Mouse (Mus musculus) neural tube, embryonic 15.5 days (tissue): ENCODE results near the gene B3gnt7. TPM values are rescaled to one million over a fixed set of nuclear protein-coding genes. Genes with fewer than 3 reads are reported as not detected.

Experiments
- ATAC-seq: fragments of 200-750 bp; cut with Nextera tagmentation; 2 replicates; pipeline ENCODE4 v1.8.0; 2017; ENCODE audit warnings: mild to moderate bottlenecking, moderate TSS enrichment, moderate library complexity; ENCODE audit not compliant: low FRiP score
- H3K27ac ChIP-seq: fragments of 300-500 bp; sonication (generic); replicated peaks from 2 replicates; pipeline ENCODE4 v1.5.1; 2015; ENCODE audit warnings: mild to moderate bottlenecking, inconsistent platforms
- H3K27me3 ChIP-seq: fragments of 300-500 bp; sonication (generic); replicated peaks from 2 replicates; pipeline ENCODE4 v1.6.1; 2015; ENCODE audit warnings: inconsistent platforms
- H3K36me3 ChIP-seq: fragments of 300-500 bp; sonication (generic); 2 replicates; pipeline ENCODE4 v1.6.1; 2015; ENCODE audit warnings: inconsistent platforms
- H3K4me1 ChIP-seq: fragments of 300-500 bp; sonication (generic); 2 replicates; pipeline ENCODE4 v1.6.1; 2015; ENCODE audit warnings: inconsistent platforms
- H3K4me2 ChIP-seq: fragments of 300-500 bp; sonication (generic); 2 replicates; pipeline ENCODE4 v1.6.1; 2015; ENCODE audit warnings: inconsistent platforms, mild to moderate bottlenecking, moderate library complexity
- H3K4me3 ChIP-seq: fragments of 300-500 bp; sonication (generic); replicated peaks from 2 replicates; pipeline ENCODE4 v1.5.1; 2015; ENCODE audit warnings: mild to moderate bottlenecking, inconsistent platforms
- H3K9ac ChIP-seq: fragments of 300-500 bp; sonication (generic); replicated peaks from 2 replicates; pipeline ENCODE4 v1.6.1; 2015; ENCODE audit warnings: mild to moderate bottlenecking, inconsistent platforms
- H3K9me3 ChIP-seq: fragments of 300-500 bp; sonication (generic); replicated peaks from 2 replicates; pipeline ENCODE4 v1.6.1; 2016; ENCODE audit warnings: inconsistent platforms
- WGBS: fragments of 180-500 bp; shearing (Covaris S2); methylation state at CpG from one replicate; pipeline ENCODE4 v1.1.7; 2015; ENCODE audit warnings: mixed read lengths; 5-methylcytosine and 5-hydroxymethylcytosine counted together
- polyA plus RNA-seq: library from polyadenylated mRNA; unstranded; fragments of >200 nt; fragmentation: Nextera tagmentation; extraction: Ambion mirVana; gene quantifications from 2 replicates; pipeline ENCODE4 v1.2.1, GENCODE M21; 2015

Gene B3gnt7
- polyA plus RNA-seq, 1 experiment from 2014 or later = 7.3 TPM

DNA sequence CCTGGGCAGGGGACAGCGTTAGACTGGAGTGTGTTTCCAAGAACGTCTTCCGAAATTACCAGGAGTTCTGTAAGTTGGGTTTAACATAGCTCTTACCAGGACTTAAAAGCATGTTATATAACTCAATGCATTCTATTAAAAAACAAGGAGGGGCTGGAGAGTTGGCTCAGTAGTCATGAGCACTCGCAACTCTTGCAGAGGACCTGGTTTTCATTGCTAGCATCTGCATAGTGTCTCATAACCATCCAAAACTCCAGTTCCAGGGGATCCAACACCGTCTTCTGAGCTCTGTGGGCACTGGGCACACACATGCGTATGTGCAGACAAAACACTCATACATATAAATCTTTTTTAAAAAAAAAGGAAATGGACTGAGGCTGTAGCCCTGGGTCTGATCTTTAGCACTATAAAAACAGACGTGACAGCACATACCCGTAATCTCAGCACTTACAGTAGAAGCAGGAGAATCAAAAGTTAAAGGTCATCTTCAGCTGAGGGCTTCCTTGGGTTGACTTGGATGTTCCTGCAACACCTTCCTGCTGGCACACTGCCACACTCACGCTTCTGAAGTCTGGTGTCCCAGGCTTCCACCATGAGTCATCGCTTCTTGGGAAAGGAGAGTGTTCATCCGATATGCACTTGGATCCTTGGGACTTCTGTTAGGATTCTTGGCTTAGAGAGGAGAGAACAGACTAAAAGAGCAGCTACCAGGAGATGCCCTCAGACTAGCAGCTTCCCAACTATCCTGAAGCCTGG is 20.7 kb upstream of the B3gnt7 start:
- Histone ChIP-seq H3K4me1 (no peaks in the 10 kb centered on the region), H3K9ac (no peak overlapping the region), H3K27me3 (no peaks in the 10 kb centered on the region), H3K36me3 (no peaks in the 10 kb centered on the region), H3K4me3 (no peak overlapping the region), H3K9me3 (no peaks in the 10 kb centered on the region), H3K4me2 (no peak overlapping the region), H3K27ac (no peak overlapping the region)
- no peak for ATAC-seq
- WGBS = 92% methylated on average over 11 of the region's 11 CpGs

DNA sequence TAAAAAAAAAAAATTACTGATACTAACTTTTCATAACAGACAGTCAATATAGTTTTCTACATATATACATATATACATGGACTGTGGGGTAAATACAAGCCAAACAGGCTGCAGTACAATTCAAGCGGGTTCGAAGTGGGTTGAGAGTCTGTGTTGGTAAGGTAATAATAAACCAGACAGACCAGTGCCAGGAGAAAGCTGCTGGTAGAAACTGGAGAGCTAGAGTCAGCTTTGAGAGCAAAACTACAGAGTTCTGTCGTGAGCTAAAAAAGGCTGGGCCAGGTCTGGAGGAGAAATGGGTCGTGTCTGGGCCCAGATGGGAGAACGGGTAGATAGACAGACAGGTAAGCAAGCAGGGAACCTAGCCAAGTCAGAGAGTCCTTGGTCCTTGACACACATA is 18.5 kb upstream of the B3gnt7 start:
- Histone ChIP-seq H3K4me2 (no peak overlapping the region), H3K4me3 (no peak overlapping the region), H3K27me3 (no peaks in the 10 kb centered on the region), H3K27ac (no peak overlapping the region), H3K9ac (no peak overlapping the region), H3K36me3 (no peaks in the 10 kb centered on the region), H3K9me3 (no peaks in the 10 kb centered on the region), H3K4me1 (no peaks in the 10 kb centered on the region)
- no peak for ATAC-seq
- 96% methylated on average over 5 of the region's 5 CpGs for WGBS

DNA sequence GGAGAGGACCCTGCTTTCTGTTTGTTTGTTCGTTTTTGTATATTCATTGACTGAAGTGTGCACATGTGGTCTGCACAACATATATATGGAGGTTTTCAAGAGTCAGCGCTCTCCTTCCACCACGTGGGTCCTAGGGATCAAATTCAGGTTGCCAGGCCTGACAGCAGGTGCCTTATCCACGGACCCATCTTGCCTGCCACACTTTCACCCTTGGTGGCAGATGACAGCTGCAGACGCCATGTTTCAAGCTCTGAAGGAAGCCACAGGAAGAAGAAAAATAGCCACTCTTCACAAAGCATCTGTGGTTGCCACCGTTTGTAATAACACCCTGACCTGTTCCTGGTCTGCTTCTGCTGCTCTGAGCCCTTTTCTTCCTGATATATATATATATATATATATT is 17.3 kb upstream of the B3gnt7 start:
- no peaks in the 10 kb centered on the region for H3K36me3 ChIP-seq
- no peak overlapping the region for H3K4me2 ChIP-seq
- H3K4me1 ChIP-seq = no peaks in the 10 kb centered on the region
- H3K9ac ChIP-seq = no peak overlapping the region
- H3K27ac ChIP-seq = no peak overlapping the region
- no peaks in the 10 kb centered on the region for H3K27me3 ChIP-seq
- no peak overlapping the region for H3K4me3 ChIP-seq
- no peak for ATAC-seq
- no peaks in the 10 kb centered on the region for H3K9me3 ChIP-seq
- WGBS = 89% methylated on average over 6 of the region's 6 CpGs

DNA sequence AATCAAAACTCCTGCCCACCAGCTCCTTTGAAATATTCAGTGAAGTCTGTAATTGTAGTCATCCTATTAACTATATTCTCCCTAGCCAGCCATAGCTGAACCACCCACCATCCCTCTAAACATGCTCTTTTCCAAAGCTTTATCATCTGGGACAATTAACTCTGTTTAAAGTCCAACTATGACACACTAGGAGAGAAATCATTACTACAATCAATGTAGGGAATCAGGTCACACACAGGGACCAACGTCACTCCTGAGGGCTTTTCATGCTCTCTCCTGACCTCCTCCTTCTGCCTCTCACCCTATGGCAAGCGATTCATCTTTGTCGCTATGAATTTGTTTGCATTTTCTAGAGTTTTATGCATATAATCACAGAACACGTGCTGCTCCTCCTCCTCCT is 15.2 kb upstream of the B3gnt7 start:
- H3K4me1 ChIP-seq = no peaks in the 10 kb centered on the region
- H3K9me3 ChIP-seq = no peaks in the 10 kb centered on the region
- 71% methylated on average over 4 of the region's 4 CpGs for WGBS
- H3K27me3 ChIP-seq = no peaks in the 10 kb centered on the region
- no peak overlapping the region for H3K27ac ChIP-seq
- H3K4me3 ChIP-seq = no peak overlapping the region
- no peaks in the 10 kb centered on the region for H3K36me3 ChIP-seq
- H3K9ac ChIP-seq = no peak overlapping the region
- no peak overlapping the region for H3K4me2 ChIP-seq
- ATAC-seq = no peak

DNA sequence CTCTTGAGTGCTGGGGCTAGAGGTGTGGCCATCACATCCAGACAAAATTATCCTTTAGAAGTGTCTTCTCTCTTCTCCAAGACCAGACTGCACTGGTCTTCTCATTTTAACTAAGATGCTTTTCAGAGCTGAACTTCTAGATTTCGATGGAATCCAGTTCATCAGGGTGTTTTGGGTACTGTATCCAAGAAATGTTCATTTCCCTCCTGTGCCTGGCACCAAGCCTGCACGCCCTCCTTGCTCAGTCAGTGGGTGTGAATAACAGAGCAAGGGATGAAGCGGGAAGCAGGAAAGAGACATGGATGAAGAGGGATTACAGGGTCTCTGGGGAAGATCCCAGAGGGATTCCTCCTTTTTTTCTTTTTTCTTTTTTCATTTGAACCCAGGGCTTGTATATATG is 12.2 kb upstream of the B3gnt7 start:
- Histone ChIP-seq H3K9me3 (no peaks in the 10 kb centered on the region), H3K4me1 (no peaks in the 10 kb centered on the region), H3K4me3 (no peak overlapping the region), H3K27ac (no peak overlapping the region), H3K27me3 (no peaks in the 10 kb centered on the region), H3K36me3 (no peaks in the 10 kb centered on the region), H3K4me2 (no peak overlapping the region), H3K9ac (no peak overlapping the region)
- no peak for ATAC-seq
- WGBS = 70% methylated on average over 3 of the region's 3 CpGs

DNA sequence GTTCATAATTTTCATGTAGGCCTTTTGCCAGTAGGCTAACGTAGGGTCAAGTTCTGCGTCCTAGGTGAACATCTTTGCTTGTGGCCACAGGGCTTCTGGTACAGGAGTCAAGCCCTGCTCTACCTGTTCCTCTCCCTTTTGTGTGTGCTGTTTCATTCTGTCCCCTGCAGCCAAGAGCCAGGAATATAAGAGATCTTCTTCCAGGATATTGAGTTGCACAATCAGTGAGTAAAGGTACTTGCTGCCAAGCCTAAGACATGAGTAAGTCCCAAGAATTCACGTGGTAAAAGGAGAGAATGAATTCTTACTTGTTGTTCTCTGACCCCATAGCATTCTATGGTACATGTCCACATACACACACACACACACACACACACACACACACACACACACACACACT is 9.5 kb upstream of the B3gnt7 start:
- Histone ChIP-seq H3K4me1 (no peaks in the 10 kb centered on the region), H3K27ac (no peak overlapping the region), H3K4me2 (no peak overlapping the region), H3K36me3 (no peaks in the 10 kb centered on the region), H3K4me3 (no peak overlapping the region), H3K27me3 (no peaks in the 10 kb centered on the region), H3K9ac (no peak overlapping the region), H3K9me3 (no peaks in the 10 kb centered on the region)
- 95% methylated on average over 3 of the region's 3 CpGs for WGBS
- ATAC-seq = no peak

DNA sequence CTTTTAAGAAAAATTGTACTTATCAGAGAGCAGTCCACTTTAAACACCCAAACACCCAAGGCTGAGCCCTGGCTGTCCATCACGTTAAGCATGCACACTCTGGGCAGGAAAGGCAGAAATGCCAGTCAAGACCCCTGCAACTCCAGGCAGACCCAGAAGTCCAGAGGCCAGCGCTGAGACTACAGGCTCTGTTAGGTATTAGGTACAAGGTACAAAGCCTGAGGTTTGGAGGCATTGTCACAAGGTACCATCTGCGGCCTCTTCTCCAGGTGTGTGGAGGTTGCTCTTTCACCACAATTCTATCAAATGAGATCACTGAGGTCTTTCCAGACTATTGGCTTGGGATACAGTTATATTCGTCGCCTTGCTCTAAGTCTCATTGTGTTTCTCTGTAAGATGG is 8.8 kb upstream of the B3gnt7 start:
- WGBS = 92% methylated on average over 5 of the region's 5 CpGs
- no peak overlapping the region for H3K27ac ChIP-seq
- no peak overlapping the region for H3K9ac ChIP-seq
- H3K4me1 ChIP-seq = no peaks in the 10 kb centered on the region
- H3K4me2 ChIP-seq = no peak overlapping the region
- H3K4me3 ChIP-seq = no peak overlapping the region
- H3K9me3 ChIP-seq = no peaks in the 10 kb centered on the region
- H3K36me3 ChIP-seq = no peaks in the 10 kb centered on the region
- no peaks in the 10 kb centered on the region for H3K27me3 ChIP-seq
- ATAC-seq = no peak

DNA sequence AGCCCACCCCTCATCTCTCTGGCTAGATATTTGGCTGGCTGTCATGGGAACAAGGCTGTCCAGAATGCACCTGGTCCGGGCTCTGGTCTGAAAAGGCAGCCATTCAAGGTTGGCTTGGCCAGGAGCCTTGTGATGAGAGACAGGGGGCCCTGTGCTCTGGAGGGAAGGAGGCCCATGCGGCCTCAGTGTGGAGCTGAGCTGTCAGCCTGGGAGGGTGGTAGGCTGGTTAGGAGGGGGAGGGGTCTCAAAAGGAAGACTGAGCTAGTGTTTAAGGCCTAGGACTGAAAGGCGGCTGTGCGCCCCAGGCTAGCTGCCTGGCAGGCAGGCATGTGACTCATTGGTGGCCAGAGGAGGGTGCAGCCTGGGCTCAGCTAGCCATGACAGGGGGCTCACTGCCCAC is 8.2 kb upstream of the B3gnt7 start:
- 6% methylated on average over 4 of the region's 4 CpGs for WGBS
- H3K27ac ChIP-seq = no peak overlapping the region
- no peak for ATAC-seq
- no peak overlapping the region for H3K4me2 ChIP-seq
- H3K9ac ChIP-seq = no peak overlapping the region
- no peak overlapping the region for H3K4me3 ChIP-seq
- H3K4me1 ChIP-seq = no peaks in the 10 kb centered on the region
- no peaks in the 10 kb centered on the region for H3K9me3 ChIP-seq
- no peaks in the 10 kb centered on the region for H3K27me3 ChIP-seq
- no peaks in the 10 kb centered on the region for H3K36me3 ChIP-seq

DNA sequence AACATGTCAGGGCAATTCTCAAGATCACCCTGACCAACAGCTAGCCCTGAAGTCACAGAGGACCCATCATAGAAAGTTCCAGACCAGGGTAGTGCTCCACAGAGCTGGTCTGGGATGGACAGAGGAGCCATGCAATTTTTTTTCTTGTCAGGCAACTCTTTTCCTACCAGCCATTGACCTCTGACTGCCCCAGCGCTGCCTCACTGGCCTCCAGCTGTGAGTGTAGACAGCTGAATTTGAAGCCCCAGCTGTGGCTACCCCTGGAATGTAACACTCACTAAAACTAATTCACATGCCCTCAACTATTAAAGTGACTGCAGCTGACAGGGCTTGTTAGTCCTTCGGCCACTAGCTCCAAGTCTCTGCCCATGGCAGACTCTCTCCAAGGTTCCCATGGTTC is 2.5 kb upstream of the B3gnt7 start:
- Histone ChIP-seq H3K4me1 (peaks cover 19% of the 10 kb centered on the region), H3K9ac (no peak overlapping the region), H3K36me3 (no peaks in the 10 kb centered on the region), H3K27me3 (peaks cover 42% of the 10 kb centered on the region), H3K27ac (no peak overlapping the region), H3K4me2 (no peak overlapping the region), H3K4me3 (no peak overlapping the region), H3K9me3 (no peaks in the 10 kb centered on the region)
- WGBS = 23% methylated on average over 2 of the region's 2 CpGs
- no peak for ATAC-seq

DNA sequence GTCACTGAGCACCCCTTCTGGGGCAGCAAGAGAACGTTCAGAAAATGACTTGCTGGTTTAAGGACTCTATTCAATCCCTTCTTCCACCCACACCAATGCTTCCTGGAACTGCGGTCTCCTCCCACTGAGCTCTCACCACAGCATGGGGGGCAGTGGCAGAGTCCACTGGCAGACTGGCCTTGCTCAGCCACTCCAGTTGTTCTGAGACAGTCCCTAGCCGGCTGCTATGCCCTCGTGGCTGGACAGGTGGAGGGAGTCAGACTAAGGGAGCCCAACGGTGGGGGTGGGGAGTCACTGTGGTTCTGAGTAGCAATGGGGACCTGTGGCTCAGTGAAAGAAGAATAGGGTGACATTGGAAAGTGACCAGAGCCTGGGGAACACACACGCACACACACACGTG is 1.9 kb upstream of the B3gnt7 start:
- peaks cover 19% of the 10 kb centered on the region for H3K4me1 ChIP-seq
- H3K36me3 ChIP-seq = no peaks in the 10 kb centered on the region
- H3K4me2 ChIP-seq = no peak overlapping the region
- H3K27me3 ChIP-seq = peaks cover 45% of the 10 kb centered on the region
- no peak for ATAC-seq
- H3K4me3 ChIP-seq = no peak overlapping the region
- H3K27ac ChIP-seq = no peak overlapping the region
- no peak overlapping the region for H3K9ac ChIP-seq
- 47% methylated on average over 7 of the region's 7 CpGs for WGBS
- H3K9me3 ChIP-seq = no peaks in the 10 kb centered on the region

DNA sequence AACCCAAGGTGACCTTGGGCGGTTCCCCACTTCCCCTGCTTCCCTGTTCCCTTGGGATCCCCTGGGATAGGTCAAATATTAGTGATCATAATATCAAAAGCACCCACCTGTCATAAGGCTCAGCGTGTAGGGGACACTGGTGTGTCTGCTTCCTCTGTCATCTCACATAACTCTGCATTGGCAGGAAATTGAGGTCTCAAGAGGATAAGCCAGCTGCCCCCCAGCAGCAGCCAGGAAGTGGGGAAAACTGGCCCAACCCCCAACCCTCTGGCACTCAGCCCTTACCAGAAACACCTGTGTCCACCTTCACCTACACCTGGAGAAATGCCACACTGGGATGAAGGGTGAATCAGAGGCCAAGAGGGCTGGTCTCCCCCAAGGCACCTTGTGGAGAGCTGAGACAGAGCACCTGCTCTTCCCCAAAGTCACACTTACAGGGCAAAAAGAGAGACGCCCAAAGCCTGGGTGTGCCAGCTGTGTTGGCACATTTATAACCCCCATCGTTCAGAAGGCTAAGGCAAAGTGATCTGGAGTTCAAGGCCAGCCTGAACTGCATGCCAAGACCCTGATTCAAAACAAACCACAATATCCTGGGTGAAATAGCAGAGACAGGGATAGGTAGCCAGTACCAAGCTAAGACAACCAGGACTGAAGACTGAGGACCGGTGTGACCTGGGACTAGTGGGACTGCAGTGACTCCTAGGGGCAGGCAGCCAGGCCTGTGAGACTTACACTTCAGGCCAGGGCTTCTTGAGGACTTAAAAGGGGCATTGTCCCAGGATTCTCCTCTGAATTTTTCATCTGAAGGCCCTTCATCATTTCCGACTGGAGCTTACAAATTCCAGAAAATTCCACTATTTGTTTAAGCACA is 1.2 kb upstream of the B3gnt7 start:
- Histone ChIP-seq H3K36me3 (no peaks in the 10 kb centered on the region), H3K4me3 (no peak overlapping the region), H3K9me3 (no peaks in the 10 kb centered on the region), H3K4me2 (no peak overlapping the region), H3K27me3 (peaks cover 45% of the 10 kb centered on the region), H3K27ac (no peak overlapping the region), H3K9ac (no peak overlapping the region), H3K4me1 (peaks cover 19% of the 10 kb centered on the region)
- ATAC-seq = no peak
- WGBS = 51% methylated on average over 6 of the region's 6 CpGs
